17 mouse cellular contexts compared by ENCODE assay signal in the genomic region with DNA sequence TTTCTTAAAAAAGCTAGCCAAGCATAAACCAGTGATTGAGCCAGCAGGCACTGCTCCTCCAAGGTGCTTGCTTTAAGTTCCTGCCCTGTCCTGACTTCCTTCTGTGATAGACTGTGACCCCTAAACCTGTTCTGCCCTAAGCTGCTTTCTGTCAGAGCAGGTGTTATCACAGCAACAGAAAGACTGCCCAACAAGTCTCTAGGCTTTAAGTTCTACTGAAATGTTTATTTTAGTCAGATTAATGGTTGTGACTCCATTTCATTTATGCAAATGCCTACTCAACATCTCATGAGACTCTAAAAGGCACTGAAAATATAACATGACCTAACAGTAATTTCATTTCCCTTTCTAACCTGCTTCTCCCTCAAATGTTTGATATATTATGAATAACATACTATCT. TPM values are rescaled to one million over a fixed set of nuclear protein-coding genes. Genes with fewer than 3 reads are reported as not detected.
DNase-seq lines count a peak whose midpoint lies in the region; ATAC-seq and TF ChIP-seq lines count a peak whose summit lies in the region.
"Had no signal": no experiment of that assay in that cellular context is flagged by ENCODE, and none has a peak within 500 bp of the region (broad histone marks: within the 10 kb centered on the region; RNA-seq: fewer than 3 reads in every experiment).

No protein-coding gene starts in this region.

- H3K4me2 ChIP-seq in lung, postnatal 0 days (replicated peaks; ENCODE audit: low read depth, low read length) = no peak overlapping the region
- H3K4me2 ChIP-seq in kidney, embryonic 16.5 days (replicated peaks; ENCODE audit: low read depth, low read length) = no peak overlapping the region
- H3K4me2 ChIP-seq: embryonic facial prominence, embryonic 12.5 days; forebrain, embryonic 13.5 days; forebrain, embryonic 15.5 days had no signal

- H3K27ac ChIP-seq in lung, postnatal 0 days (ENCODE audit: low read length) = no peak overlapping the region
- no peak overlapping the region for H3K27ac ChIP-seq in kidney, embryonic 16.5 days (ENCODE audit: low read length)
- H3K27ac ChIP-seq: embryonic facial prominence, embryonic 10.5 days; embryonic facial prominence, embryonic 12.5 days; forebrain, embryonic 13.5 days; forebrain, embryonic 15.5 days had no signal

- TF ChIP-seq CTCF in lung, postnatal 0 days (IDR thresholded peaks at IDR 0.05) = no peak

- no peak overlapping the region for H3K9ac ChIP-seq in lung, postnatal 0 days (replicated peaks; ENCODE audit: low read depth)
- H3K9ac ChIP-seq in kidney, embryonic 16.5 days (replicated peaks; ENCODE audit: low read length) = no peak overlapping the region
- H3K9ac ChIP-seq: embryonic facial prominence, embryonic 12.5 days; forebrain, embryonic 13.5 days; forebrain, embryonic 15.5 days; forebrain, postnatal 0 days had no signal

- no peak for ATAC-seq in lung, postnatal 0 days
- ATAC-seq in kidney, embryonic 16.5 days (ENCODE audit: low FRiP score, low TSS enrichment) = no peak
- ATAC-seq: forebrain, embryonic 13.5 days; forebrain, embryonic 15.5 days; forebrain, postnatal 0 days had no signal

- no peaks in the 10 kb centered on the region for H3K36me3 ChIP-seq in lung, postnatal 0 days (ENCODE audit: insufficient read depth, low read length)
- H3K36me3 ChIP-seq in kidney, embryonic 16.5 days (ENCODE audit: insufficient read depth, low read length) = no peaks in the 10 kb centered on the region
- H3K36me3 ChIP-seq: embryonic facial prominence, embryonic 10.5 days; embryonic facial prominence, embryonic 12.5 days; forebrain, embryonic 15.5 days had no signal

- no peak overlapping the region for H3K4me3 ChIP-seq in lung, postnatal 0 days (ENCODE audit: low read depth, low read length)
- no peak overlapping the region for H3K4me3 ChIP-seq in kidney, embryonic 16.5 days (ENCODE audit: low read length)
- H3K4me3 ChIP-seq: embryonic facial prominence, embryonic 10.5 days; embryonic facial prominence, embryonic 12.5 days; forebrain, embryonic 13.5 days; forebrain, embryonic 15.5 days had no signal

- H3K27me3 ChIP-seq in lung, postnatal 0 days (replicated peaks; ENCODE audit: insufficient read depth, low read length) = no peaks in the 10 kb centered on the region
- H3K27me3 ChIP-seq in kidney, embryonic 16.5 days (ENCODE audit: insufficient read depth, low read length) = no peaks in the 10 kb centered on the region
- H3K27me3 ChIP-seq: embryonic facial prominence, embryonic 12.5 days; forebrain, embryonic 13.5 days; forebrain, embryonic 15.5 days had no signal

- peak; percentile 2 for DNase-seq in lung, postnatal 0 days (ENCODE audit: low spot score)
- no peak for DNase-seq in lung, postnatal 14 days
- peak; percentile 6 to 17 for DNase-seq in B cell, adult 2 months
- no peak for DNase-seq in adrenal gland, postnatal 25 days
- DNase-seq: adrenal gland, adult 2 months; adrenal gland, postnatal 10 days; adrenal gland, postnatal 36 days; cerebellum, adult 18-20 months; cerebellum, adult 8-10 months; cerebellum, postnatal 10 days; cerebellum, postnatal 25 days; forebrain, postnatal 0 days had no signal

- no peak for TF ChIP-seq EP300 in lung, postnatal 0 days (IDR thresholded peaks at IDR 0.05)

- no peaks in the 10 kb centered on the region for H3K9me3 ChIP-seq in lung, postnatal 0 days (ENCODE audit: low read length)
- no peaks in the 10 kb centered on the region for H3K9me3 ChIP-seq in kidney, embryonic 16.5 days (ENCODE audit: low read length)
- H3K9me3 ChIP-seq: embryonic facial prominence, embryonic 10.5 days; embryonic facial prominence, embryonic 12.5 days; forebrain, embryonic 13.5 days; forebrain, embryonic 15.5 days had no signal

- H3K4me1 ChIP-seq in lung, postnatal 0 days (ENCODE audit: insufficient read depth, low read depth, low read length) = no peaks in the 10 kb centered on the region; the same call in 1 of the 2 replicates
- peaks cover 10% of the 10 kb centered on the region for H3K4me1 ChIP-seq in kidney, embryonic 16.5 days (ENCODE audit: insufficient read depth, low read length)

RNA-seq across cellular contexts. Expression of a gene that starts 1.6 kb away (rescaled TPM):
- 20.0 and 26.2 TPM in 2 replicates for polyA plus RNA-seq in lung, postnatal 0 days (2015; fragmentation: Nextera tagmentation; extraction: Ambion mirVana)
- polyA plus RNA-seq in kidney, embryonic 16.5 days (2015; fragmentation: Nextera tagmentation; extraction: Ambion mirVana) = 18.5 and 23.0 TPM in 2 replicates
- total RNA-seq in adrenal gland, postnatal 25 days (2021) = 24.3 and 25.5 TPM in 2 replicates

Comparison
In these comparisons a context has a peak if more than half of its experiments do, and no peak if none do; other contexts are left out.
1. DNase-seq: peak in lung, postnatal 0 days (single experiment) and B cell, adult 2 months (2 of 2); none in lung, postnatal 14 days (single experiment) and adrenal gland, postnatal 25 days (single experiment).